Mouse (Mus musculus) neural tube, embryonic 11.5 days (tissue): ENCODE measurements at regions not wholly inside any gene's neighbourhood (a gene's known extent, or its start where the extent isn't known, plus 50 kb on each side); places are given as distances from the start of the nearest gene placed in this dataset.

Experiments used
- ATAC-seq: fragments of 200-750 bp; cut with Nextera tagmentation; 2 replicates; pipeline ENCODE4 v1.8.0; 2017; ENCODE audit warnings: moderate number of reproducible peaks, mild to moderate bottlenecking, moderate TSS enrichment, moderate library complexity; ENCODE audit not compliant: insufficient read depth, low FRiP score, low TSS enrichment
- DNase-seq: peaks from one replicate; pipeline ENCODE4 v3.0.0-alpha.2; 2015; ENCODE audit warnings: low spot score
- H3K27ac ChIP-seq: fragments of 300-500 bp; sonication (generic); 2 replicates; pipeline ENCODE4 v1.5.1; 2014; ENCODE audit warnings: low read depth, mild to moderate bottlenecking, low read length
- H3K27me3 ChIP-seq: fragments of 300-500 bp; sonication (generic); 2 replicates; pipeline ENCODE4 v1.6.1; 2014; ENCODE audit warnings: mild to moderate bottlenecking, low read length, mixed read lengths; ENCODE audit not compliant: control insufficient read depth, insufficient read depth
- H3K36me3 ChIP-seq: fragments of 300-500 bp; sonication (generic); 2 replicates; pipeline ENCODE4 v1.6.1; 2014; ENCODE audit warnings: mild to moderate bottlenecking, low read length, moderate library complexity, mixed read lengths; ENCODE audit not compliant: control insufficient read depth, insufficient read depth
- H3K4me1 ChIP-seq: fragments of 300-500 bp; sonication (generic); 2 replicates; pipeline ENCODE4 v1.6.1; 2014; ENCODE audit warnings: low read length, mixed read lengths; ENCODE audit not compliant: control insufficient read depth, insufficient read depth
- H3K4me2 ChIP-seq: fragments of 300-500 bp; sonication (generic); 2 replicates; pipeline ENCODE4 v1.6.1; 2014; ENCODE audit warnings: low read depth, mild to moderate bottlenecking, moderate library complexity
- H3K4me3 ChIP-seq: fragments of 300-500 bp; sonication (generic); 2 replicates; pipeline ENCODE4 v1.5.1; 2014; ENCODE audit warnings: low read depth, low read length
- H3K9ac ChIP-seq: fragments of 300-500 bp; sonication (generic); 2 replicates; pipeline ENCODE4 v1.6.1; 2014; ENCODE audit warnings: mild to moderate bottlenecking, low read length
- H3K9me3 ChIP-seq: fragments of 300-500 bp; sonication (generic); 2 replicates; pipeline ENCODE4 v1.6.1; 2016; ENCODE audit warnings: low read length; ENCODE audit not compliant: control insufficient read depth
- WGBS: fragments of 180-500 bp; shearing (Covaris S2); extraction: QIAGEN DNeasy Blood & Tissue Kit; methylation state at CpG from one replicate; pipeline ENCODE4 v1.1.7; 2014; 5-methylcytosine and 5-hydroxymethylcytosine counted together

DNA sequence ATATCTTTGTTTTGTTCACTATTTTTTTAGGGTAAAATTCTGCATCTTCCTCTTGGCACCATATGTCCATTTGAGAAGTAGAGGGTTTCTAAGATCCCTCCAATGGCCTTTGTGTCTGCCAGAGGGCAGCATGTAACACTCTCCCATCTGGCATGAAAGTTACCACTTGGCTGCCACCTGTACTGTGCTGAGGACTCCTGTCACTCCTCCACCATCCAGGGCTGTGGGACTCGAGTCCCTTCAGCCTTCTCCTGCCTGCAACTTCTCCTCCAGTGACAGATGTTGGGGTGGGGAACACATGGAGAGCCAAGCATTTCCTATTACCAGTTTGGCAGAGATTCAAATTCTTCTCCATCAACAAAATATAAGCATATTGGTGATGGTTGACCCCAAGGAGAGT, 262.3 kb upstream of the Marcks start:
- no peak for ATAC-seq
- H3K27ac ChIP-seq: no peak overlapping the region
- H3K9me3 ChIP-seq: no peaks in the 10 kb centered on the region
- H3K4me1 ChIP-seq: peaks cover 8% of the 10 kb centered on the region; the same call in 1 of the 2 replicates
- no peak overlapping the region for H3K4me2 ChIP-seq
- 52% methylated on average over 1 of the region's 1 CpGs for WGBS
- H3K4me3 ChIP-seq: no peak overlapping the region
- no peak overlapping the region for H3K9ac ChIP-seq
- DNase-seq: no peak
- no peaks in the 10 kb centered on the region for H3K36me3 ChIP-seq
- no peaks in the 10 kb centered on the region for H3K27me3 ChIP-seq

DNA sequence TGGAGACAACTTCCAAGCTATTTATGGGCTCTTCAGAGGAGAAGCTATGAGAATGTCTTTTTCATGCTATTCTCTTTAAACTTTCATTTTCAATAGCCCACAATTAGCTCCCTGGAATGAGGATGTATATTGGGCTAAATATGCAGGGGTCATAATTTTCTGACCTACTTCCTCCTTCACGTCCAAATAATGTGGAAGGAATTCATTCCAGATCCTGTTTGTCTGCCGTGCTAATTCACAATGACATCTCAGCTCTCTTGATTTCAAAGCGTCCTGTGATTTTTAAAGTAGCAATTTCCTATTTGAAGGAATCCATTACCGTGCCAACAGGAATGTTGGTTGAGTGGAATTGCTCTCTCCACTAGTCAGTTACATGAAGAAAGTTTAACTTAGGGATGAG, 261.7 kb upstream of the Marcks start:
- Histone ChIP-seq H3K9ac (no peak overlapping the region), H3K36me3 (no peaks in the 10 kb centered on the region), H3K4me3 (no peak overlapping the region), H3K9me3 (no peaks in the 10 kb centered on the region), H3K4me2 (no peak overlapping the region), H3K27ac (no peak overlapping the region), H3K27me3 (no peaks in the 10 kb centered on the region), H3K4me1 (peaks cover 8% of the 10 kb centered on the region; the same call in 1 of the 2 replicates)
- ATAC-seq (no peak), DNase-seq (no peak)
- WGBS: 22% methylated on average over 4 of the region's 4 CpGs

DNA sequence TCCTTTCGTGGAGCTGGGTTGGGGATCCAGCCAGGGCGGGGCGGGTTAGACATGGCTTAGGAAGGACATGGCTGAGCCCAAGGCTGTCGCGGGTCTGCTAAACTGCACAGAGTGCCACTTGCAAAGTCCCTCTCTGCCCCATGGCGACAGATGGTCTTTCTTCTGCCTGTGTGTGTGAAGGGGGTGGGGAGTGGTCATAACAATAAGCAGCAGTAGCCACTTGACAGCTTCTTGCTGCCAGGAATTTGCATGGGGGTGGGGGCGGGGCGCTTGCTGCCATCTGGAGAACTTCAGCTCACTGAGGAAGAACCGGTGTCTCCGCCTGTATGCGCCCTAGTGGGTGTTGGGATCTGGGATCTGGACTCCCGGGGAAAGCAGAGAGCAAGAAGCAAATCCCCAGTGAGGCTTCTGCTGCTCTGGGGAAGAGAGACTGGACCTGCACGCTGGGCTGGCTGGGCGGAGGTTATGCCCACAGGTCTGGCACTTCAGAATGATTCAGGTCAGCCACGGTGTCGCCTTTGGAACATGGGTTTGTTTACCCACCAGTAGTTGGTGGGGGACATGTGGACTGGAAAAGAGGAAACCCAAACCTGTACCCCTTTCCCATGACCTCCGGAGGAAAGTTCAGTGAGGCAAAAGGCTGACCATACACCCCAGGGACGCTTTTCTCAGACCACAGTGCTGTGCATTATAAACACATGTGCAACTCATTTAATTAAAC, 258.7 kb upstream of the Marcks start:
- Histone ChIP-seq H3K4me3 (peak overlapping the region; percentile 22), H3K27ac (peak overlapping the region; percentile 83), H3K9me3 (no peaks in the 10 kb centered on the region), H3K9ac (peak overlapping the region; percentile 42), H3K4me1 (peaks cover 8% of the 10 kb centered on the region; the same call in 1 of the 2 replicates), H3K4me2 (peak overlapping the region; percentile 51), H3K27me3 (no peaks in the 10 kb centered on the region), H3K36me3 (no peaks in the 10 kb centered on the region)
- DNase-seq (peak; percentile 89), ATAC-seq (peak; percentile 97)
- whole genome bisulfite sequencing: 2% methylated on average over 18 of the region's 18 CpGs

DNA sequence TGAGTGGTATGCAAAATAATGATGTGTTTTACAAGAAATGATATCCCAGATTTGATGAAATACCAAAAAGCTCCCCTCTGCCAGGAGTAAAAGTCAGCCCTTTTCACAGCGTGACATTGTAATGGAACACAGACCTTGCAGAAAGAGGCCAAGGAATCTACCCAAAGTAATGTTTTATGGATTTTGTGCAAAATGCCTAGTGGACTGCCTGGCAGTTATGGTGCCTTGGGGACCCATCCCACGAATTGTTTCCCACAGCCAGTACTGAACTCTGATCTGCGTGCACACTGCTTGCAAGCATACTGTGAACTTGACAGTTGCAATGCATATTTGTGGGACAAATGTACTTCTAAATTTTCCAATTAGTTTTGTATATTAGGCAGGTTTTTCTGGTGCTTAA, 251.3 kb upstream of the Marcks start:
- ATAC-seq (no peak), DNase-seq (no peak)
- Histone ChIP-seq H3K9ac (no peak overlapping the region), H3K4me2 (no peak overlapping the region), H3K4me3 (no peak overlapping the region), H3K4me1 (no peaks in the 10 kb centered on the region), H3K27me3 (no peaks in the 10 kb centered on the region), H3K27ac (no peak overlapping the region), H3K9me3 (no peaks in the 10 kb centered on the region), H3K36me3 (no peaks in the 10 kb centered on the region)
- WGBS: 44% methylated on average over 3 of the region's 3 CpGs

DNA sequence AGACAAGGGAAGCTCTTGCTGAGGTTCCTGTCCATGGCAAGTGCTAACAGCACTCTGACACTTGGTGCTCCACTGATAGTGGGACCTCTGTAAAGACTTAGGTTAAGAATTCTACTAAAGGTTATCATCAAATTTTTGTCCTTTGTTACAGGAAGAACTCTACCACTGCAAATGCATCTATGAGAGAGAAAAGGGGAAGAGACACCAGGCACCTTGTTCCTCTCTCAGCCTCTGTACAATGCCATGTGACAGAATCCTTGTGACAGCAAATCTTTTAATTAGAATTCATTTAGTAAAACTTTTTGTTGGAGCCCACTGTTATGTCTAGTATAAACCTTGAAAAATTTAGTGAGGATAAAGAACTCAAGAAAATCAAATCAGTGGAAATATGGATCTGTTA, 247.5 kb upstream of the Marcks start:
- Histone ChIP-seq H3K4me2 (no peak overlapping the region), H3K9ac (no peak overlapping the region), H3K4me1 (no peaks in the 10 kb centered on the region), H3K27ac (no peak overlapping the region), H3K4me3 (no peak overlapping the region), H3K27me3 (no peaks in the 10 kb centered on the region), H3K9me3 (no peaks in the 10 kb centered on the region), H3K36me3 (no peaks in the 10 kb centered on the region)
- DNase-seq: no peak
- no peak for ATAC-seq

DNA sequence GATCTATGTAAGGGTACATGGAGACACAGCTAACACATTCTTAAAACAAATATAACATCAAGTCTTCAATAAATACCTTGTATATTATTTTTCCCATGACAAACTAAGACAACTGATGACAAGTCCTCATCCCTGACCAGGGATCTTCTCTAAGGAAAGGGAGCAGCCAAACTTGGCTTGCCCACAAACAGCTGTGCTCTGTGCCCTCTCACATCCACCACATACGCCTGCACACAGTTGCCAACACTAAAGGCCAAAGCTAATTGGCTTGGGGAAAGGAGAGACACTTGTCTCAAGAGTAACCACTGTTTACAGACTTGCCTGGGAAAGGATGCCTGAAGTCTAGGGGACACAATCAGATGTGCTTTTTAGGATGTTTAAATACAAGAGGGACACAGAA, 241.3 kb upstream of the Marcks start:
- Histone ChIP-seq H3K4me2 (no peak overlapping the region), H3K27ac (no peak overlapping the region), H3K27me3 (no peaks in the 10 kb centered on the region), H3K4me3 (no peak overlapping the region), H3K4me1 (peaks cover 7% of the 10 kb centered on the region), H3K9me3 (no peaks in the 10 kb centered on the region), H3K9ac (no peak overlapping the region), H3K36me3 (no peaks in the 10 kb centered on the region)
- 84% methylated on average over 1 of the region's 1 CpGs for WGBS
- DNase-seq: no peak
- no peak for ATAC-seq

DNA sequence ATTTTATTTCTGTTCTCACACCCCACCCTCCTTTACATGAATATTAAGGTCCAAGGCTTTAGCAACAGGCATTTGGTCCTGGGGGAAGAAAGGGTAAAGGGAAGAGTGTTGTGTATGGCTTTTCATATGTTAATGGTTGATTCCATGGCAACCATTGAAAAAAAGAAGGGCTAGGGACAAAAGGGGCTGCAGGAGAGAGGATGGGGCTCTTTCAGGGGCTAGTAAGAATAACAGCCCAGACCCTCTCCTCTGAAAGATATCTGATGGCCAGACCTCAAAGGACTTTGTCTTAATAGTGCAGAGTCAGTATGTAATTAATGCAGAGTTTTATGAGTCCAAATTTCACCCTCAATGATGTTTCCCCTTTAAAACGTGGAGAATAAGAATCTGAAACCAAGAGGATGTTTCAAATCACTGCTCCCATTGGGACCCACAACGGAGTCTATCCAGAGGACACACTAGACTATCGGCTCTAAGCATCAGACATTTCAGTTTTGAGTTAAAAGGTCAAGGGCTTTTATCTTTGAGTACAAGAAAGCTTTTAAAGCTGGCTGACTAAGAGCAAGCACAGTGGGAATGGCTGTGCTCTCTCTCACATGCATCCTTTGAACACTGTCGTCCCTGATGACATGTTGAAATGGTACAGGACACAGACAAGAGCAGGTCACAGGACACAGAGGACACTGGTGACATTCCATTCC, 239.4 kb upstream of the Marcks start:
- H3K4me1 ChIP-seq: peaks cover 7% of the 10 kb centered on the region
- no peak overlapping the region for H3K4me3 ChIP-seq
- ATAC-seq (peak; percentile 91), DNase-seq (peak; percentile 38)
- peak overlapping the region; percentile 55 for H3K27ac ChIP-seq
- H3K36me3 ChIP-seq: no peaks in the 10 kb centered on the region
- WGBS: 15% methylated on average over 4 of the region's 4 CpGs
- no peak overlapping the region for H3K9ac ChIP-seq
- H3K27me3 ChIP-seq: no peaks in the 10 kb centered on the region
- H3K9me3 ChIP-seq: no peaks in the 10 kb centered on the region
- peak overlapping the region; percentile 6; the same call in 1 of the 2 replicates for H3K4me2 ChIP-seq

DNA sequence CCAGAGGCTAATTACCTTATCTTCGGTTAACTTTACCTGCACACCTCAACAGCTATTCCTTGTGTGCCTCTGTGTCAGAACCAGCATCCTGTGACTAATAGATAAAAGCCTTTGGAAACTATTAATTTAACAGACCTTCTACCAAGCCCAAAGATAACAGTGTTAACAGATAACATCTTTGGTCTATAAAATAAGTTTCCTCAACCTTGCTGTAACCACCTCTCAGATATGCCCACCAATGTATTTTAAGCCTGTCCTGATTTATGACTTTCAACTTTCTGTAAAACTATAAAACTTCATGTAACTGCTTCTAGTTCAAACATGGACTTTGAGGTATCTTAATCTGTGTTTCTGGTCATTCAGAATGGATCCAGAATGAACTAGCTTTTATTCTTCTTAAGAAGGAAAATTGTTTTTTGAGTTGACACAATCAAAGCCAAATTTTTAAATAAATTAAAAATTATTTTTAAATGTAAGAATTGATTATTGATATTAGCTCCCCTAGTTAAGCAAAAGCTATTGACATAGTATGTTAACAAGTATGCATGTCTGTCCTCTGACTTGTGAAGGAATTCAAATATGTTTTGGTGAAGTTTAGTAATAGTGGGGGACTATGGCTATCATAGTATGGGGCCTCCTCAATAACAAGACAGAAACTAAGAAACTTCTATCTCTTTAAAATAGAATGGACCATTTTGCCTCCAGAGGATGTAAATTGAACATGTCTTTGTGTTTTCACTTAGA, 238.7 kb upstream of the Marcks start:
- no peak overlapping the region for H3K9ac ChIP-seq
- peaks cover 10% of the 10 kb centered on the region for H3K4me1 ChIP-seq
- H3K27me3 ChIP-seq: no peaks in the 10 kb centered on the region
- 94% methylated on average over 1 of the region's 1 CpGs for WGBS
- H3K4me3 ChIP-seq: no peak overlapping the region
- no peaks in the 10 kb centered on the region for H3K36me3 ChIP-seq
- H3K27ac ChIP-seq: no peak overlapping the region
- no peaks in the 10 kb centered on the region for H3K9me3 ChIP-seq
- ATAC-seq: no peak; the same call in 1 of the 2 replicates
- no peak overlapping the region for H3K4me2 ChIP-seq
- no peak for DNase-seq
